Mouse (Mus musculus) forebrain, embryonic 11.5 days (tissue): ENCODE data around the gene Orai1. TPM values are rescaled to one million over a fixed set of nuclear protein-coding genes. Genes with fewer than 3 reads are reported as not detected.
"Not testable (repeated sequence)": the region's sequence is repeated elsewhere in the genome, so short reads cannot be mapped to it uniquely, and the experiment has no call there.

Source experiments
- ATAC-seq: fragments of 200-750 bp; cut with Nextera tagmentation; replicated peaks from 2 replicates; pipeline ENCODE4 v1.8.0; 2017; ENCODE audit warnings: moderate TSS enrichment; ENCODE audit not compliant: low FRiP score
- DNase-seq: peaks from one replicate; pipeline ENCODE4 v3.0.0-alpha.2; 2017; ENCODE audit warnings: low spot score
- H3K27ac ChIP-seq: fragments of 300-500 bp; sonication (generic); 2 replicates; pipeline ENCODE4 v1.5.1; 2014; ENCODE audit warnings: low read depth, low read length
- H3K27me3 ChIP-seq: fragments of 300-500 bp; sonication (generic); 2 replicates; pipeline ENCODE4 v1.6.1; 2014; ENCODE audit warnings: mild to moderate bottlenecking, low read length, mixed read lengths; ENCODE audit not compliant: control insufficient read depth, insufficient read depth
- H3K36me3 ChIP-seq: fragments of 300-500 bp; sonication (generic); 2 replicates; pipeline ENCODE4 v1.6.1; 2014; ENCODE audit warnings: mild to moderate bottlenecking, low read length, moderate library complexity, mixed read lengths; ENCODE audit not compliant: control insufficient read depth, insufficient read depth
- H3K4me1 ChIP-seq: fragments of 300-500 bp; sonication (generic); replicated peaks from 2 replicates; pipeline ENCODE4 v1.6.1; 2014; ENCODE audit warnings: low read length, mixed read lengths; ENCODE audit not compliant: control insufficient read depth, insufficient read depth
- H3K4me2 ChIP-seq: fragments of 300-500 bp; sonication (generic); 2 replicates; pipeline ENCODE4 v1.6.1; 2014; ENCODE audit warnings: low read depth, mild to moderate bottlenecking, low read length, moderate library complexity, mixed read lengths; ENCODE audit not compliant: severe bottlenecking
- H3K4me3 ChIP-seq: fragments of 300-500 bp; sonication (generic); 2 replicates; pipeline ENCODE4 v1.5.1; 2014; ENCODE audit warnings: low read depth, low read length
- H3K9ac ChIP-seq: fragments of 300-500 bp; sonication (generic); 2 replicates; pipeline ENCODE4 v1.6.1; 2014; ENCODE audit warnings: low read length
- H3K9me3 ChIP-seq: fragments of 300-500 bp; sonication (generic); 2 replicates; pipeline ENCODE4 v1.6.1; 2016; ENCODE audit warnings: low read length, mixed read lengths; ENCODE audit not compliant: control insufficient read depth
- WGBS: fragments of 180-500 bp; shearing (Covaris S2); extraction: QIAGEN DNeasy Blood & Tissue Kit; methylation state at CpG from one replicate; pipeline ENCODE4 v1.1.7; 2014; 5-methylcytosine and 5-hydroxymethylcytosine counted together
- polyA plus RNA-seq: library from polyadenylated mRNA; unstranded; fragments of >200 nt; fragmentation: Nextera tagmentation; extraction: Ambion mirVana; gene quantifications from 2 replicates; pipeline ENCODE4 v1.2.1, GENCODE M21; 2014

Orai1 gene
- polyA plus RNA-seq, 1 experiment from 2014 or later, result 9.8 TPM

DNA sequence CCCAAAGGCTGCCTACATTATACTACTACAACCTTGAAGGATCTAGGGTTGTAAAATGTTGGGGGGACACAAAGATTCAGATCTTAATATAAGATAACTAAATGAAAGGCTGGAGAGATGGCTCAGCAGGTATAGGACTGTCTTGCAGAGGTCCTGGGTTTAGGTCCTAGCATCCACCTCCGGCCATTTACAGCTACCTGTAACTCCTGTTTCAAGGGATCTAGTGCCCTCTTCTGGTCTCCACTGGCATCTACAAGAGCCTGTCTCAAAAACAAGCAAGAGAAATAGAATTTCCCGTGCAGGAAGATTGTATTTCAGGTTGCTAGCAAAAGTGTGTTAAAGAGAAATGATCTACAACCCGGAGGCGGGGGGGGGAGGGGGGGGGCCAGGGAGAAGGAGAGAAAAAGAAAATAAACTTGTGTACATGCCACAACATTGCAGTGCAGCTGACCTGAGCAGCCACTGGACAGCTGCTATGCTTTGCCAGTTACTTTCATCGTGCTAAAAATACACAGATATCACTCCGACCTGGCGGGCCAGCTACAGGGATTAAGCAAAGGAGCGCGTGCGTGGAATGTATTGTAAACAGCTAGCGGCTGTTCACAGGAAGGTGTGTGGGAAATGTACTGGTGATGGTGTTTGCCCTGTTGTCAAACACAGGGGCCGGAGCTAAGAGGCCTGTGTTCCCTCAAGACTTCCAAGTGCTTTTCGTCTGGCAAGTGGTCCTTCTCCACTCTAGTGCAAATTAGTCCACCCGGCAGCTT lies 45.1 kb downstream of the Orai1 start:
- Histone ChIP-seq H3K9ac (no peak overlapping the region), H3K4me2 (no peak overlapping the region), H3K27ac (no peak overlapping the region), H3K9me3 (no peaks in the 10 kb centered on the region), H3K36me3 (no peaks in the 10 kb centered on the region), H3K27me3 (no peaks in the 10 kb centered on the region), H3K4me1 (no peaks in the 10 kb centered on the region), H3K4me3 (no peak overlapping the region)
- ATAC-seq, result no peak
- no peak for DNase-seq
- 42% methylated on average over 14 of the region's 14 CpGs for WGBS

DNA sequence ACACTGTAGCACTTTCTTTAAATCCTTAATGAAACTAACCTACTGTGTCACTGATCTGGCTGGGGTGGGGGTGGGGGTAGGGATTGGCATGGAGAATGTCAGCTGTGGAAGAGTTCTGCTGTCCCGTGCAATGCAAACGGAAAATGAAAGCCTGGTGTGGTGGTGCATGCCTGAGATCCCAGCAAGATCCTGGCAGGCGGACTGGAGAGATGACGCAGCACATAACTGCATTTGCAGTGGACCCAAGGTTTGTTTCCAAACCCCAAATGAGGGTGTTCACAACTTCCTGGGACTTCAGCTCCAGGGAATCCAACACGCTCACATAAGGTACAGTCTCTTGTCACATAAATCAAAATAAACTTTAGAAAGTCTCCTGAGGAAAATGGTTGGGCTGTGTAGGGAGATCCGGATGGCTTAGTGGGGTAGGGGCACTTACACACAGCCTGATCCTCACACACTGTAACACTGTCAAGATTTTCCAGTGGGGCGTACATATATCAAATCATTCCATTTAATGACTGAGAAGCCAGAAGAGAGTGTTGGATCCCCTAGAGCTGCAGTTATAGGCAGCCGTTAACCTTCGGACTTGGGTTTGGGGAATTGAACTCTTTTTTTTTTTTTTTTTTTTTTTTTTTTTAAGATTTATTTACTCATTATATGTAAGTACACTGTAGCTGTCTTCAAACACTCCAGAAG lies 46.0 kb downstream of the Orai1 start:
- no peak for DNase-seq
- 85% methylated on average over 9 of the region's 9 CpGs for WGBS
- no peaks in the 10 kb centered on the region for H3K36me3 ChIP-seq

GRCm38 (mm10) chr5:123061402-123061749 lies 46.5 kb downstream of the Orai1 start:
- not testable (repeated sequence) for H3K4me2 ChIP-seq, H3K9ac ChIP-seq, H3K36me3 ChIP-seq, ATAC-seq, DNase-seq, H3K27ac ChIP-seq, H3K27me3 ChIP-seq, H3K4me3 ChIP-seq, H3K4me1 ChIP-seq, H3K9me3 ChIP-seq
- 96% methylated on average over 4 of the region's 6 CpGs for WGBS

More for the DNA sequence above, 46.0 kb downstream of the Orai1 start:
- no peak overlapping the region for H3K4me2 ChIP-seq
- no peak overlapping the region for H3K9ac ChIP-seq
- H3K4me1 ChIP-seq, result no peaks in the 10 kb centered on the region
- no peaks in the 10 kb centered on the region for H3K9me3 ChIP-seq
- no peak for ATAC-seq
- no peak overlapping the region for H3K4me3 ChIP-seq
- no peak overlapping the region for H3K27ac ChIP-seq
- no peaks in the 10 kb centered on the region for H3K27me3 ChIP-seq

- Histone ChIP-seq H3K4me2 (no peak overlapping the region), H3K27me3 (no peaks in the 10 kb centered on the region), H3K9me3 (no peaks in the 10 kb centered on the region), H3K36me3 (no peaks in the 10 kb centered on the region), H3K27ac (no peak overlapping the region), H3K4me3 (no peak overlapping the region), H3K4me1 (no peaks in the 10 kb centered on the region), H3K9ac (no peak overlapping the region)
- WGBS, result 93% methylated on average over 3 of the region's 3 CpGs
- ATAC-seq (no peak), DNase-seq (no peak)
Measured at GRCm38 (mm10) chr5:123063141-123063540, 48.3 kb downstream of the Orai1 start.

GRCm38 (mm10) chr5:123064207-123064606 lies 49.3 kb downstream of the Orai1 start:
- Histone ChIP-seq H3K9ac (no peak overlapping the region), H3K4me1 (no peaks in the 10 kb centered on the region), H3K4me3 (no peak overlapping the region), H3K36me3 (no peaks in the 10 kb centered on the region), H3K27ac (no peak overlapping the region), H3K4me2 (no peak overlapping the region), H3K9me3 (no peaks in the 10 kb centered on the region), H3K27me3 (no peaks in the 10 kb centered on the region)
- 32% methylated on average over 6 of the region's 6 CpGs for WGBS
- DNase-seq, result no peak
- ATAC-seq, result no peak

DNA sequence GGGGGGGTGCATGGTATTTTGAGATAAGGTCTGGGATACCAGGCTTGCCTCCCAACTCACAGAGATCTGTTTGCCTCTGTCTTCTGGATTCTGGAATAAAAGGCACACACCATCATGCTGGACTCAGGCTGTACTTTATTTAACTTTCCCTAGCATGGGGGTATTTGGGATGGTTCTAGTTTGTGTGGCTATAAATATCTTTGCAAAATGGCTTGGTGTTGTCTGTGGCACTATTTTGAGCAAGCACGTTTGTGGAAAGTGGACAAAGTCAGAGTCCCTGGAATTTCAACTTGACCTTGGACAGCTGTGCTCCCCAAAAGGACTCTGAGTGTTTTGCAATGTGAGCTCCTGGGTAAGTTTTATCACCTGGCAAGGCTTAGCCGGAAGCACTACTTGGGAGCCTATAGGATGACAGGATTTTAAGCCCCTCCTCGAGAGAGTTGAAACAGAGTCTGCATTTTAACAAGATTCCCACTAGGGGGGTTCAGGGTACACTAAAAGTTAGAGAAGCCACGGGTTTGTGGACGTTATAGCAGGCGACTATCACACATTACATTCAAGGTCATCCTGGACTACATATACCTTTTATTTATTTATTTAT lies 52.6 kb downstream of the Orai1 start:
- Histone ChIP-seq H3K9ac (no peak overlapping the region), H3K9me3 (no peaks in the 10 kb centered on the region), H3K4me1 (no peaks in the 10 kb centered on the region), H3K36me3 (no peaks in the 10 kb centered on the region), H3K27ac (no peak overlapping the region), H3K27me3 (no peaks in the 10 kb centered on the region), H3K4me2 (no peak overlapping the region), H3K4me3 (no peak overlapping the region)
- no peak for ATAC-seq
- no peak for DNase-seq
- 29% methylated on average over 6 of the region's 6 CpGs for WGBS

- H3K27me3 ChIP-seq, result no peaks in the 10 kb centered on the region
- no peak within 1 kb of the TSS for H3K4me3 ChIP-seq
- no peak for DNase-seq
- WGBS, result 88% methylated on average over 12 of the region's 12 CpGs
- H3K36me3 ChIP-seq, result no peaks in the 10 kb centered on the region
- no peak for ATAC-seq
- H3K9me3 ChIP-seq, result no peaks in the 10 kb centered on the region
- no peak within 1 kb of the TSS for H3K27ac ChIP-seq
- H3K4me1 ChIP-seq, result no peaks in the 10 kb centered on the region
- no peak within 1 kb of the TSS for H3K4me2 ChIP-seq
- H3K9ac ChIP-seq, result no peak within 1 kb of the TSS
Measured at GRCm38 (mm10) chr5:123068115-123068514, 53.2 kb downstream of the Orai1 start, which contains the start of gene Tmem120b. Gene Tmem120b, plus strand, starts transcription at chr5:123068415.

- DNase-seq, result no peak
- H3K9me3 ChIP-seq, result no peaks in the 10 kb centered on the region
- H3K36me3 ChIP-seq, result no peaks in the 10 kb centered on the region
- no peaks in the 10 kb centered on the region for H3K4me1 ChIP-seq
- H3K27me3 ChIP-seq, result no peaks in the 10 kb centered on the region
- H3K9ac ChIP-seq, result no peak overlapping the region
- H3K4me2 ChIP-seq, result no peak overlapping the region
- no peak overlapping the region for H3K4me3 ChIP-seq
- WGBS, result 98% methylated on average over 2 of the region's 2 CpGs
- ATAC-seq, result no peak
- no peak overlapping the region for H3K27ac ChIP-seq
Measured at GRCm38 (mm10) chr5:123068714-123069113, 53.8 kb downstream of the Orai1 start.
